Mouse (Mus musculus) intestine, embryonic 15.5 days (tissue): ENCODE results near the gene Klrb1b. TPM values are rescaled to one million over a fixed set of nuclear protein-coding genes. Genes with fewer than 3 reads are reported as not detected.
A peak's percentile ranks its signal among the peaks of the same experiment; 100 is the strongest.

ENCODE experiments used
- ATAC-seq: fragments of 200-750 bp; cut with Nextera tagmentation; 2 replicates; pipeline ENCODE4 v1.8.0; 2017; ENCODE audit warnings: moderate TSS enrichment, moderate library complexity
- H3K27ac ChIP-seq: fragments of 300-500 bp; sonication (generic); 2 replicates; pipeline ENCODE4 v1.5.1; 2015; ENCODE audit warnings: mild to moderate bottlenecking, inconsistent platforms
- H3K27me3 ChIP-seq: fragments of 300-500 bp; sonication (generic); replicated peaks from 2 replicates; pipeline ENCODE4 v1.6.1; 2015; ENCODE audit warnings: inconsistent platforms
- H3K36me3 ChIP-seq: fragments of 300-500 bp; sonication (generic); 2 replicates; pipeline ENCODE4 v1.6.1; 2015; ENCODE audit warnings: inconsistent platforms
- H3K4me1 ChIP-seq: fragments of 300-500 bp; sonication (generic); replicated peaks from 2 replicates; pipeline ENCODE4 v1.6.1; 2015; ENCODE audit warnings: inconsistent platforms
- H3K4me2 ChIP-seq: fragments of 300-500 bp; sonication (generic); replicated peaks from 2 replicates; pipeline ENCODE4 v1.6.1; 2015; ENCODE audit warnings: mild to moderate bottlenecking, inconsistent platforms
- H3K4me3 ChIP-seq: fragments of 300-500 bp; sonication (generic); replicated peaks from 2 replicates; pipeline ENCODE4 v1.5.1; 2015; ENCODE audit warnings: inconsistent platforms
- H3K9ac ChIP-seq: fragments of 300-500 bp; sonication (generic); 2 replicates; pipeline ENCODE4 v1.6.1; 2015; ENCODE audit warnings: inconsistent platforms
- H3K9me3 ChIP-seq: fragments of 300-500 bp; sonication (generic); 2 replicates; pipeline ENCODE4 v1.6.1; 2016; ENCODE audit warnings: inconsistent platforms
- WGBS: fragments of 180-500 bp; shearing (Covaris S2); methylation state at CpG from one replicate; pipeline ENCODE4 v1.1.7; 2015; 5-methylcytosine and 5-hydroxymethylcytosine counted together
- polyA plus RNA-seq: library from polyadenylated mRNA; unstranded; fragments of >200 nt; fragmentation: Nextera tagmentation; extraction: Ambion mirVana; gene quantifications from 2 replicates; pipeline ENCODE4 v1.2.1, GENCODE M21; 2015

Klrb1b gene
- polyA plus RNA-seq, 1 experiment from 2014 or later, result 1.2 TPM

- Histone ChIP-seq H3K27ac (peak overlapping the region; percentile 77), H3K4me2 (peak overlapping the region; percentile 74), H3K4me1 (peaks cover 3% of the 10 kb centered on the region; the same call in 1 of the 2 replicates), H3K36me3 (no peaks in the 10 kb centered on the region), H3K9ac (peak overlapping the region; percentile 54), H3K9me3 (no peaks in the 10 kb centered on the region), H3K27me3 (no peaks in the 10 kb centered on the region), H3K4me3 (peak overlapping the region; percentile 54)
- peak; percentile 93 for ATAC-seq
- WGBS, result 1% methylated on average over 30 of the region's 30 CpGs
Measured at GRCm38 (mm10) chr6:128763736-128764523, 62.2 kb downstream of the Klrb1b start.

Other genes starting within 250 kb of the Klrb1b start
- gene A2ml1, start 244.7 kb downstream of the Klrb1b start, polyA plus RNA-seq, result 2.7 and 3.6 TPM in 2 replicates
- not detected in 2 replicates for gene Klrb1a, start 202.8 kb downstream of the Klrb1b start, polyA plus RNA-seq
- 11.4 and 15.9 TPM in 2 replicates for gene Clec2h, start 163.9 kb downstream of the Klrb1b start, polyA plus RNA-seq
- not detected in 2 replicates for gene Klrb1, start 103.3 kb downstream of the Klrb1b start, polyA plus RNA-seq
- gene Klrb1c, start 37.1 kb downstream of the Klrb1b start, polyA plus RNA-seq, result 0.30 and 0.34 TPM in 2 replicates
- gene Gm44511, start within 50 bp of the Klrb1b start, polyA plus RNA-seq, result not detected in 2 replicates
- gene Clec2i, start 61.3 kb upstream of the Klrb1b start, polyA plus RNA-seq, result 0.19 and 0.21 TPM in 2 replicates
- 1.7 and 1.9 TPM in 2 replicates for gene BC035044, start 64.8 kb upstream of the Klrb1b start, polyA plus RNA-seq
- not detected in 2 replicates for gene Clec2g, start 108.0 kb upstream of the Klrb1b start, polyA plus RNA-seq
- gene Klrb1f, start 219.6 kb upstream of the Klrb1b start, polyA plus RNA-seq, result 0.27 and 0.49 TPM in 2 replicates